Mouse (Mus musculus) midbrain, embryonic 16.5 days (tissue): ENCODE results near the gene E030030I06Rik. TPM values are rescaled to one million over a fixed set of nuclear protein-coding genes. Genes with fewer than 3 reads are reported as not detected.
A peak's percentile ranks its signal among the peaks of the same experiment; 100 is the strongest.
"Not testable (repeated sequence)": the region's sequence is repeated elsewhere in the genome, so short reads cannot be mapped to it uniquely, and the experiment has no call there.

Experiments
- ATAC-seq: fragments of 200-750 bp; cut with Nextera tagmentation; 2 replicates; pipeline ENCODE4 v1.8.0; 2017; ENCODE audit warnings: moderate TSS enrichment
- H3K27ac ChIP-seq: fragments of 300-500 bp; sonication (generic); 2 replicates; pipeline ENCODE4 v1.5.1; 2014; ENCODE audit warnings: mild to moderate bottlenecking, low read length, mixed read lengths
- H3K27me3 ChIP-seq: fragments of 300-500 bp; sonication (generic); 2 replicates; pipeline ENCODE4 v1.6.1; 2014; ENCODE audit warnings: low read depth, low read length, mixed read lengths; ENCODE audit not compliant: control insufficient read depth, insufficient read depth
- H3K36me3 ChIP-seq: fragments of 300-500 bp; sonication (generic); 2 replicates; pipeline ENCODE4 v1.6.1; 2014; ENCODE audit warnings: mild to moderate bottlenecking, low read length, moderate library complexity, mixed read lengths; ENCODE audit not compliant: control insufficient read depth, insufficient read depth
- H3K4me1 ChIP-seq: fragments of 300-500 bp; sonication (generic); 2 replicates; pipeline ENCODE4 v1.6.1; 2014; ENCODE audit warnings: mild to moderate bottlenecking, low read length, mixed read lengths; ENCODE audit not compliant: control insufficient read depth, insufficient read depth
- H3K4me2 ChIP-seq: fragments of 300-500 bp; sonication (generic); 2 replicates; pipeline ENCODE4 v1.6.1; 2014; ENCODE audit warnings: mild to moderate bottlenecking, low read length, mixed read lengths
- H3K4me3 ChIP-seq: fragments of 300-500 bp; sonication (generic); 2 replicates; pipeline ENCODE4 v1.5.1; 2014; ENCODE audit warnings: low read depth, mild to moderate bottlenecking, low read length, moderate library complexity, mixed read lengths
- H3K9ac ChIP-seq: fragments of 300-500 bp; sonication (generic); 2 replicates; pipeline ENCODE4 v1.6.1; 2014; ENCODE audit warnings: low read depth, low read length, mixed read lengths
- H3K9me3 ChIP-seq: fragments of 300-500 bp; sonication (generic); replicated peaks from 2 replicates; pipeline ENCODE4 v1.6.1; 2014; ENCODE audit warnings: mild to moderate bottlenecking, low read length, mixed read lengths; ENCODE audit not compliant: control insufficient read depth, poor library complexity, severe bottlenecking
- WGBS: fragments of 180-500 bp; shearing (Covaris S2); extraction: QIAGEN DNeasy Blood & Tissue Kit; methylation state at CpG from one replicate; pipeline ENCODE4 v1.1.7; 2014; 5-methylcytosine and 5-hydroxymethylcytosine counted together
- polyA plus RNA-seq: library from polyadenylated mRNA; unstranded; fragments of >200 nt; fragmentation: Nextera tagmentation; extraction: Ambion mirVana; gene quantifications from 2 replicates; pipeline ENCODE4 v1.2.1, GENCODE M21; 2015

Gene E030030I06Rik
- 1.9 and 2.9 TPM in 2 replicates for polyA plus RNA-seq

DNA sequence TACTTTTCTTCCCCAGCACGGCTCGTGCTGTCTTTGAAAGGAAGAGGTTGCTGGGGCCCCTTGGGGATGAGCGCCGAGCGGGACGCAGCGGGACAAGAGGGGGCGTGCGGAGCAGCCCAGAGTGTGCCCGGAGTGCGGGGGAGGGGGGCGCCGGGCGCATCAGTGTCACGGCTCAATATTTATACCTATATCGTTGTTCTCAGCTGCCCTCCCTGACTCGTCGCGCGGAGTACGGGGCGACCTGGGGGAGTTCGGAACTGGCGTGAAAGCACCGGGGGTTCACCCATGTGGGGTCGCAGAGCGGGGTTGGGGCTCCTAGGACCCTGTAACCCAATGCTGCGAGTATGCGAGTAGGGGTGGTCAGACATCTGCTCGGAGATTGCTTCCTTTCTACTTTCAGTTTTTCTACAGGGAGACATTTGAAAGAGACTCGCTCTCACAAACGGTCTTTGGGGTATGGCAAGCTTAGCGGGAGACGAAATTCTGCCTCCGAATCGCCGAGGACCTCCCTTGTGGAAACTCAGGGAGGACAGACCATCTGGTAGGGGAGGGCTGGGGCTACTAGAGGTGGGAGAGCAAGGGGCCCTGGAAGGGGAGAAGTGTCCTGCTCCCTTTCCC lies at the start of gene E030030I06Rik:
TSS of gene E030030I06Rik (minus strand) at position 198 of the 618 bp plus-strand sequence.
- no peaks in the 10 kb centered on the region for H3K36me3 ChIP-seq

GRCm38 (mm10) chr10:22191035-22191434 lies 42.0 kb upstream of the E030030I06Rik start:
- 8% methylated on average over 6 of the region's 10 CpGs for WGBS
- ATAC-seq, result peak; percentile 71
- not testable (repeated sequence) for H3K27me3 ChIP-seq, H3K4me3 ChIP-seq, H3K9ac ChIP-seq, H3K4me1 ChIP-seq, H3K9me3 ChIP-seq, H3K27ac ChIP-seq, H3K36me3 ChIP-seq
- H3K4me2 ChIP-seq, result peak overlapping the region; percentile 39

More for the DNA sequence above, at the start of gene E030030I06Rik:
- Histone ChIP-seq H3K4me2 (peak within 1 kb of the TSS; percentile 84), H3K4me1 (peaks cover 11% of the 10 kb centered on the region), H3K9me3 (no peaks in the 10 kb centered on the region), H3K4me3 (peak within 1 kb of the TSS; percentile 50), H3K27ac (no peak within 1 kb of the TSS), H3K9ac (peak within 1 kb of the TSS; percentile 61), H3K27me3 (peaks cover 16% of the 10 kb centered on the region; the same call in 1 of the 2 replicates)
- WGBS, result under 1% methylated on average over 32 of the region's 37 CpGs
- peak; percentile 44; the same call in 1 of the 2 replicates for ATAC-seq

DNA sequence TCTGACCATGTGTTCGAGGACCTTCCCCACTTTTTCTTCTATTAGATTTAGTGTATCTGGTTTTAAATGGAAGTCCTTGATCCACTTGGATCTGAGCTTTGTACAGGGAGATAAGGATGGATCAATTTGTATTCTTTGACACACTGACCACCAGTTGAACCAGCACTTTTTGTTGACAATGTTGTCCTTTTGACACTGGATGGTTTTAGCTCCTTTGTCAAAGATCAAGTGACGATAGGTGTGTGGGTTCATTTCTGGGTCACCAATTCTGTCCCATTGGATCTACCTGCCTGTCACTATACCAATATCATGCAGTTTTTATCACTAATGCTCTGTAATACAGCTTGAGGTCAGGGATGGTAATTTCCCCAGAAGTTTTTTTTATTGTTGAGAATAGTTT lies 27.4 kb upstream of the E030030I06Rik start:
- not testable (repeated sequence) for H3K4me1 ChIP-seq, H3K36me3 ChIP-seq, H3K9ac ChIP-seq, H3K27me3 ChIP-seq, H3K9me3 ChIP-seq, H3K27ac ChIP-seq, H3K4me2 ChIP-seq, ATAC-seq, H3K4me3 ChIP-seq
- WGBS, result 91% methylated on average over 2 of the region's 2 CpGs

GRCm38 (mm10) chr10:22174190-22174487 lies 25.1 kb upstream of the E030030I06Rik start:
- H3K4me1 ChIP-seq, H3K27me3 ChIP-seq, H3K36me3 ChIP-seq, H3K4me3 ChIP-seq, H3K9me3 ChIP-seq, ATAC-seq, H3K9ac ChIP-seq, H3K4me2 ChIP-seq, H3K27ac ChIP-seq: not testable (repeated sequence)
- WGBS, result 71% methylated on average over 1 of the region's 2 CpGs

GRCm38 (mm10) chr10:22173335-22174189 lies 24.5 kb upstream of the E030030I06Rik start:
- 0 out of 2 replicates have a peak, but pooled peaks have one; percentile 42 for ATAC-seq
- H3K9ac ChIP-seq, H3K9me3 ChIP-seq, H3K27me3 ChIP-seq, H3K4me1 ChIP-seq, H3K4me2 ChIP-seq, H3K36me3 ChIP-seq, H3K27ac ChIP-seq, H3K4me3 ChIP-seq: not testable (repeated sequence)
- 17% methylated on average over 11 of the region's 17 CpGs for WGBS

- 68% methylated on average over 4 of the region's 5 CpGs for WGBS
Measured at GRCm38 (mm10) chr10:22172431-22173334, 23.6 kb upstream of the E030030I06Rik start.

DNA sequence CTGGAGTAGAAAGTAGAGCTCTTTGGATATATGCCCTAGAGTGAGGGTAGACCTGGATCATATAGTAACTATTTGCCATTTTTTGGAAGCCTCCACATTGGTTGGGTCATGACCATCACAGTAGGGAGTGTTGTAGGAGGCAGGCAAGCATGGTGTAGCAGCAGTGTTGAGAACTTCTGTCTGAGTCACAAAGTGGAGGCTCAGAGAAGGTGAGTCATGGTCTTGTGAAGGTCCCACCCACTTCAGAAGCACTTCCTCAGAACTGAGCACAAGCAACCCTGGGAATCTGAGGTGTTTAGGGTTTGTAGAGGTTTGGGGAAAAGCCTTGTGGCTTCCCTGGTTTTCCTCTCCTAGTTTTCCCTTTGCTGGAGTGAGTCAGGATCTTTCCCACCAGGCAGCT lies 20.0 kb upstream of the E030030I06Rik start:
- not testable (repeated sequence) for H3K27me3 ChIP-seq, H3K27ac ChIP-seq, H3K4me3 ChIP-seq, ATAC-seq, H3K4me2 ChIP-seq, H3K9ac ChIP-seq, H3K9me3 ChIP-seq, H3K4me1 ChIP-seq, H3K36me3 ChIP-seq

More at GRCm38 (mm10) chr10:22172431-22173334, 23.6 kb upstream of the E030030I06Rik start:
- H3K4me3 ChIP-seq, H3K36me3 ChIP-seq, H3K9me3 ChIP-seq, H3K4me1 ChIP-seq, H3K9ac ChIP-seq, H3K27ac ChIP-seq, H3K27me3 ChIP-seq, ATAC-seq, H3K4me2 ChIP-seq: not testable (repeated sequence)

- H3K9me3 ChIP-seq, H3K27ac ChIP-seq, H3K9ac ChIP-seq, H3K4me1 ChIP-seq, H3K4me2 ChIP-seq, H3K27me3 ChIP-seq, H3K36me3 ChIP-seq, H3K4me3 ChIP-seq, ATAC-seq: not testable (repeated sequence)
- WGBS, result 80% methylated on average over 1 of the region's 1 CpGs
Measured at GRCm38 (mm10) chr10:22167061-22167460, 18.0 kb upstream of the E030030I06Rik start.
